ENCODE assay signal across 7 mouse cellular contexts in genomic region chr3:87150689-87151244, GRCm38 (mm10). TPM values are rescaled to one million over a fixed set of nuclear protein-coding genes. Genes with fewer than 3 reads are reported as not detected.
DNase-seq lines count a peak whose midpoint lies in the region; ATAC-seq and TF ChIP-seq lines count a peak whose summit lies in the region.

No protein-coding gene starts in this region.

- peak; percentile 98 for DNase-seq in Patski (ENCODE audit: low read depth, low spot score)
- DNase-seq in heart, postnatal 25 days (ENCODE audit: low spot score), result peak; percentile 47
- DNase-seq in limb, embryonic 14.5 days (ENCODE audit: low spot score), result peak; percentile 91
- DNase-seq in neural tube, embryonic 10.5 days (ENCODE audit: extremely low spot score, low spot score), result peak; percentile 66
- no peak for DNase-seq in right cerebral cortex, postnatal 4 days
- DNase-seq in left cerebral cortex, postnatal 36 days (ENCODE audit: low spot score in 2 of 2), result no peak

- peaks cover 79% of the 10 kb centered on the region for H3K4me1 ChIP-seq in embryonic facial prominence, embryonic 12.5 days
- peaks cover 69% of the 10 kb centered on the region for H3K4me1 ChIP-seq in limb, embryonic 14.5 days (ENCODE audit: control insufficient read depth, insufficient read depth, low read length)

- H3K27ac ChIP-seq in embryonic facial prominence, embryonic 12.5 days, result peak overlapping the region; percentile 98
- H3K27ac ChIP-seq in limb, embryonic 14.5 days (replicated peaks; ENCODE audit: low read depth, low read length), result peak overlapping the region; percentile 98

- CTCF ChIA-PET in Patski (lab: Charles Lee), result interaction anchor here (0.9 to 3.6 kb wide), 11 partner anchors 8 to 120 kb away, joined by 3 to 16 read pairs (median 4); partner anchors contain the start of gene Kirrel

- no peak for TF ChIP-seq POLR2A in limb, embryonic 14.5 days (IDR thresholded peaks at IDR 0.05; ENCODE audit: borderline replicate concordance, extremely low read depth, insufficient read depth, insufficient read length)

- H3K27me3 ChIP-seq in Patski, result no peaks in the 10 kb centered on the region
- no peaks in the 10 kb centered on the region for H3K27me3 ChIP-seq in embryonic facial prominence, embryonic 12.5 days
- H3K27me3 ChIP-seq in limb, embryonic 14.5 days (ENCODE audit: control insufficient read depth, insufficient read depth, low read length), result no peaks in the 10 kb centered on the region

- POLR2A ChIA-PET in Patski (lab: Charles Lee), result interaction anchor here (0.8 to 4.7 kb wide), 5 partner anchors 11 to 27 kb away, joined by 4 to 25 read pairs (median 4); no protein-coding TSS in a partner anchor

- no peaks in the 10 kb centered on the region for H3K9me3 ChIP-seq in embryonic facial prominence, embryonic 12.5 days
- no peaks in the 10 kb centered on the region for H3K9me3 ChIP-seq in limb, embryonic 14.5 days (ENCODE audit: control insufficient read depth, low read length)

- in situ Hi-C loops in Patski (cut with MboI; ENCODE audit: low pct_unique_long_range_greater_than_20kb), result no loop called here

- H3K4me3 ChIP-seq in embryonic facial prominence, embryonic 12.5 days, result no peak overlapping the region
- H3K4me3 ChIP-seq in limb, embryonic 14.5 days (replicated peaks; ENCODE audit: low read length), result no peak overlapping the region

- intact Hi-C loops in heart, postnatal 25 days (cut with DNase I), result no loop called here
- intact Hi-C loops in left cerebral cortex, postnatal 36 days (cut with DNase I), result no loop called here

- 0 out of 2 replicates have a peak overlapping the region, but pooled peaks have one; percentile 12 for H3K9ac ChIP-seq in embryonic facial prominence, embryonic 12.5 days
- H3K9ac ChIP-seq in limb, embryonic 14.5 days (ENCODE audit: low read depth, low read length, severe bottlenecking), result peak overlapping the region; percentile 38

- peak; percentile 84 for ATAC-seq in Patski
- ATAC-seq in embryonic facial prominence, embryonic 12.5 days (ENCODE audit: insufficient number of reproducible peaks, insufficient read depth, low FRiP score, low TSS enrichment), result peak; percentile 88
- peak; percentile 91 for ATAC-seq in limb, embryonic 14.5 days (ENCODE audit: low FRiP score, low read depth)

- H3K4me2 ChIP-seq in embryonic facial prominence, embryonic 12.5 days (replicated peaks), result peak overlapping the region; percentile 27
- H3K4me2 ChIP-seq in limb, embryonic 14.5 days (replicated peaks; ENCODE audit: low read depth, low read length, severe bottlenecking), result peak overlapping the region; percentile 45

- no peak for TF ChIP-seq CTCF in Patski (IDR thresholded peaks at IDR 0.05)

- 1% methylated on average over 16 of the region's 16 CpGs for WGBS in embryonic facial prominence, embryonic 12.5 days
- 2% methylated on average over 16 of the region's 16 CpGs for WGBS in limb, embryonic 14.5 days

- H3K36me3 ChIP-seq in embryonic facial prominence, embryonic 12.5 days, result peaks cover 13% of the 10 kb centered on the region
- peaks cover 9% of the 10 kb centered on the region for H3K36me3 ChIP-seq in limb, embryonic 14.5 days (ENCODE audit: control insufficient read depth, insufficient read depth, low read length)

RNA-seq across cellular contexts. Expression of gene Kirrel, which starts 23.8 kb away (rescaled TPM):
- 156 TPM for polyA plus RNA-seq in Patski (2021)
- polyA plus RNA-seq in embryonic facial prominence, embryonic 12.5 days (2016; fragmentation: Nextera tagmentation; extraction: Ambion mirVana), result 25.9 and 26.7 TPM in 2 replicates
- 1 to 10 TPM; 7.1 to 8.4 TPM for total RNA-seq in heart, postnatal 25 days (2021)
- polyA plus RNA-seq in limb, embryonic 14.5 days (2012; rRNA removed), result 46.6 and 57.2 TPM in 2 replicates
- 11.3 and 15.8 TPM in 2 replicates for polyA plus RNA-seq in limb, embryonic 14.5 days (2014; fragmentation: Nextera tagmentation; extraction: Ambion mirVana)
- total RNA-seq in left cerebral cortex, postnatal 36 days (2021), result 1 to 10 TPM; 3.5 to 6.1 TPM

Comparison
In these comparisons a context has a peak if more than half of its experiments do, and no peak if none do; other contexts are left out.
1. DNase-seq: peak in Patski (single experiment), heart, postnatal 25 days (single experiment), limb, embryonic 14.5 days (single experiment) and neural tube, embryonic 10.5 days (single experiment); none in right cerebral cortex, postnatal 4 days (single experiment) and left cerebral cortex, postnatal 36 days (0 of 2).
2. Peak in every context shown above with its lines, with median percentiles within 50 percentile points of each other: ATAC-seq.